Mouse (Mus musculus): Measurements from ENCODE around the gene Adprh. TPM values are rescaled to one million over a fixed set of nuclear protein-coding genes. Genes with fewer than 3 reads are reported as not detected.

Adprh gene
- polyA plus RNA-seq, 1 experiment from 2014 or later = 143 TPM

- Histone ChIP-seq H3K4me2 (ENCODE audit: low read depth) (no peak overlapping the region), H3K27me3 (ENCODE audit: control insufficient read depth, insufficient read depth, low read length) (no peaks in the 10 kb centered on the region), H3K4me3 (ENCODE audit: low read depth, low read length) (no peak overlapping the region), H3K27ac (ENCODE audit: low read depth, low read length) (no peak overlapping the region), H3K9ac (ENCODE audit: low read length) (no peak overlapping the region), H3K9me3 (ENCODE audit: control insufficient read depth, low read length) (no peaks in the 10 kb centered on the region), H3K36me3 (ENCODE audit: control insufficient read depth, insufficient read depth, low read length) (peaks cover 12% of the 10 kb centered on the region), H3K4me1 (ENCODE audit: control insufficient read depth, insufficient read depth, low read length) (no peaks in the 10 kb centered on the region)
- ATAC-seq (ENCODE audit: insufficient read depth, low FRiP score, low TSS enrichment) = no peak
- WGBS = 89% methylated on average over 6 of the region's 6 CpGs
- no peak for DNase-seq (ENCODE audit: low spot score)
Observed at GRCm38 (mm10) chr16:38440403-38440802, 12.1 kb downstream of the Adprh start.

- H3K4me3 ChIP-seq (ENCODE audit: low read depth, low read length) = no peak overlapping the region
Observed at GRCm38 (mm10) chr16:38439190-38439589, 13.3 kb downstream of the Adprh start.

GRCm38 (mm10) chr16:38434295-38434795 is 18.2 kb downstream of the Adprh start:
- no peaks in the 10 kb centered on the region for H3K9me3 ChIP-seq (ENCODE audit: control insufficient read depth, low read length)
- H3K4me3 ChIP-seq (ENCODE audit: low read depth, low read length) = no peak overlapping the region
- no peak overlapping the region for H3K9ac ChIP-seq (ENCODE audit: low read length)
- H3K27ac ChIP-seq (ENCODE audit: low read depth, low read length) = no peak overlapping the region
- ATAC-seq (ENCODE audit: insufficient read depth, low FRiP score, low TSS enrichment) = no peak
- DNase-seq (ENCODE audit: low spot score) = no peak
- no peaks in the 10 kb centered on the region for H3K36me3 ChIP-seq (ENCODE audit: control insufficient read depth, insufficient read depth, low read length)
- no peaks in the 10 kb centered on the region for H3K27me3 ChIP-seq (ENCODE audit: control insufficient read depth, insufficient read depth, low read length)
- no peak overlapping the region for H3K4me2 ChIP-seq (ENCODE audit: low read depth)
- H3K4me1 ChIP-seq (ENCODE audit: control insufficient read depth, insufficient read depth, low read length) = no peaks in the 10 kb centered on the region
- WGBS = 83% methylated on average over 4 of the region's 4 CpGs

More at GRCm38 (mm10) chr16:38439190-38439589, 13.3 kb downstream of the Adprh start:
- ATAC-seq (ENCODE audit: insufficient read depth, low FRiP score, low TSS enrichment) (no peak), DNase-seq (ENCODE audit: low spot score) (no peak)
- Histone ChIP-seq H3K27ac (ENCODE audit: low read depth, low read length) (no peak overlapping the region), H3K4me1 (ENCODE audit: control insufficient read depth, insufficient read depth, low read length) (no peaks in the 10 kb centered on the region), H3K36me3 (ENCODE audit: control insufficient read depth, insufficient read depth, low read length) (peaks cover 2% of the 10 kb centered on the region; the same call in 1 of the 2 replicates), H3K4me2 (ENCODE audit: low read depth) (no peak overlapping the region), H3K9me3 (ENCODE audit: control insufficient read depth, low read length) (no peaks in the 10 kb centered on the region), H3K9ac (ENCODE audit: low read length) (no peak overlapping the region), H3K27me3 (ENCODE audit: control insufficient read depth, insufficient read depth, low read length) (no peaks in the 10 kb centered on the region)
- WGBS = 74% methylated on average over 1 of the region's 1 CpGs

- Histone ChIP-seq H3K27me3 (ENCODE audit: control insufficient read depth, insufficient read depth, low read length) (no peaks in the 10 kb centered on the region), H3K9me3 (ENCODE audit: control insufficient read depth, low read length) (no peaks in the 10 kb centered on the region), H3K4me3 (ENCODE audit: low read depth, low read length) (no peak overlapping the region), H3K27ac (ENCODE audit: low read depth, low read length) (no peak overlapping the region), H3K4me2 (ENCODE audit: low read depth) (no peak overlapping the region), H3K4me1 (ENCODE audit: control insufficient read depth, insufficient read depth, low read length) (no peaks in the 10 kb centered on the region), H3K9ac (ENCODE audit: low read length) (no peak overlapping the region), H3K36me3 (ENCODE audit: control insufficient read depth, insufficient read depth, low read length) (no peaks in the 10 kb centered on the region)
- DNase-seq (ENCODE audit: low spot score) (no peak), ATAC-seq (ENCODE audit: insufficient read depth, low FRiP score, low TSS enrichment) (no peak)
- WGBS = 93% methylated on average over 8 of the region's 8 CpGs
Observed at GRCm38 (mm10) chr16:38433514-38433913, 19.0 kb downstream of the Adprh start.

GRCm38 (mm10) chr16:38432498-38433425 is 19.7 kb downstream of the Adprh start, which contains the start of gene Pla1a:
Gene Pla1a, minus strand, starts transcription at chr16:38433145.
- WGBS = 85% methylated on average over 11 of the region's 11 CpGs
- DNase-seq (ENCODE audit: low spot score) (no peak), ATAC-seq (ENCODE audit: insufficient read depth, low FRiP score, low TSS enrichment) (no peak)
- H3K27ac ChIP-seq (ENCODE audit: low read depth, low read length) = no peak within 1 kb of the TSS
- no peaks in the 10 kb centered on the region for H3K27me3 ChIP-seq (ENCODE audit: control insufficient read depth, insufficient read depth, low read length)
- H3K9ac ChIP-seq (ENCODE audit: low read length) = no peak within 1 kb of the TSS
- no peaks in the 10 kb centered on the region for H3K9me3 ChIP-seq (ENCODE audit: control insufficient read depth, low read length)
- H3K4me1 ChIP-seq (ENCODE audit: control insufficient read depth, insufficient read depth, low read length) = no peaks in the 10 kb centered on the region
- no peak within 1 kb of the TSS for H3K4me2 ChIP-seq (ENCODE audit: low read depth)
- H3K4me3 ChIP-seq (ENCODE audit: low read depth, low read length) = no peak within 1 kb of the TSS
- no peaks in the 10 kb centered on the region for H3K36me3 ChIP-seq (ENCODE audit: control insufficient read depth, insufficient read depth, low read length)

- no peaks in the 10 kb centered on the region for H3K9me3 ChIP-seq (ENCODE audit: control insufficient read depth, low read length)
- no peak overlapping the region for H3K4me3 ChIP-seq (ENCODE audit: low read depth, low read length)
- WGBS = 72% methylated on average over 13 of the region's 13 CpGs
- no peak overlapping the region for H3K9ac ChIP-seq (ENCODE audit: low read length)
- H3K4me2 ChIP-seq (ENCODE audit: low read depth) = no peak overlapping the region
- ATAC-seq (ENCODE audit: insufficient read depth, low FRiP score, low TSS enrichment) (no peak), DNase-seq (ENCODE audit: low spot score) (no peak)
- H3K27ac ChIP-seq (ENCODE audit: low read depth, low read length) = no peak overlapping the region
- no peaks in the 10 kb centered on the region for H3K4me1 ChIP-seq (ENCODE audit: control insufficient read depth, insufficient read depth, low read length)
- no peaks in the 10 kb centered on the region for H3K27me3 ChIP-seq (ENCODE audit: control insufficient read depth, insufficient read depth, low read length)
- H3K36me3 ChIP-seq (ENCODE audit: control insufficient read depth, insufficient read depth, low read length) = no peaks in the 10 kb centered on the region
Observed at GRCm38 (mm10) chr16:38431446-38432185, 20.9 kb downstream of the Adprh start.

- no peaks in the 10 kb centered on the region for H3K36me3 ChIP-seq (ENCODE audit: control insufficient read depth, insufficient read depth, low read length)
- no peak overlapping the region for H3K9ac ChIP-seq (ENCODE audit: low read length)
- ATAC-seq (ENCODE audit: insufficient read depth, low FRiP score, low TSS enrichment) (no peak), DNase-seq (ENCODE audit: low spot score) (no peak)
- no peaks in the 10 kb centered on the region for H3K27me3 ChIP-seq (ENCODE audit: control insufficient read depth, insufficient read depth, low read length)
- H3K4me1 ChIP-seq (ENCODE audit: control insufficient read depth, insufficient read depth, low read length) = no peaks in the 10 kb centered on the region
- H3K9me3 ChIP-seq (ENCODE audit: control insufficient read depth, low read length) = no peaks in the 10 kb centered on the region
- no peak overlapping the region for H3K4me3 ChIP-seq (ENCODE audit: low read depth, low read length)
- 85% methylated on average over 1 of the region's 1 CpGs for WGBS
- no peak overlapping the region for H3K27ac ChIP-seq (ENCODE audit: low read depth, low read length)
- H3K4me2 ChIP-seq (ENCODE audit: low read depth) = no peak overlapping the region
Observed at GRCm38 (mm10) chr16:38425799-38426198, 26.7 kb downstream of the Adprh start.

GRCm38 (mm10) chr16:38425374-38425773 is 27.1 kb downstream of the Adprh start:
- WGBS = 92% methylated on average over 2 of the region's 2 CpGs

More at GRCm38 (mm10) chr16:38425374-38425773, 27.1 kb downstream of the Adprh start:
- Histone ChIP-seq H3K36me3 (ENCODE audit: control insufficient read depth, insufficient read depth, low read length) (no peaks in the 10 kb centered on the region), H3K27me3 (ENCODE audit: control insufficient read depth, insufficient read depth, low read length) (no peaks in the 10 kb centered on the region), H3K4me2 (ENCODE audit: low read depth) (no peak overlapping the region), H3K4me1 (ENCODE audit: control insufficient read depth, insufficient read depth, low read length) (no peaks in the 10 kb centered on the region), H3K27ac (ENCODE audit: low read depth, low read length) (no peak overlapping the region), H3K9me3 (ENCODE audit: control insufficient read depth, low read length) (no peaks in the 10 kb centered on the region), H3K9ac (ENCODE audit: low read length) (no peak overlapping the region), H3K4me3 (ENCODE audit: low read depth, low read length) (no peak overlapping the region)
- DNase-seq (ENCODE audit: low spot score) (no peak), ATAC-seq (ENCODE audit: insufficient read depth, low FRiP score, low TSS enrichment) (no peak)
